Mouse (Mus musculus) olfactory bulb, adult 2 months (tissue): ENCODE results near the gene Ddx25. TPM values are rescaled to one million over a fixed set of nuclear protein-coding genes. Genes with fewer than 3 reads are reported as not detected.

ENCODE experiments used
- H3K27ac ChIP-seq: fragments of 200-500 bp; 2 replicates; pipeline ENCODE4 v1.5.1; 2012; ENCODE audit warnings: low read depth, low read length; ENCODE audit not compliant: insufficient read depth
- H3K4me1 ChIP-seq: fragments of 200-500 bp; 2 replicates; pipeline ENCODE4 v1.6.1; 2012; ENCODE audit warnings: low read length; ENCODE audit not compliant: control insufficient read depth, insufficient read depth
- H3K4me3 ChIP-seq: fragments of 200-500 bp; 2 replicates; pipeline ENCODE4 v1.5.1; 2012; ENCODE audit warnings: mild to moderate bottlenecking, low read depth, low read length, moderate library complexity; ENCODE audit not compliant: insufficient read depth
- CTCF ChIP-seq: fragments of 200-500 bp; IDR thresholded peaks from 2 replicates; pipeline ENCODE4 v1.5.1; 2012; ENCODE audit warnings: low read depth, mild to moderate bottlenecking, low read length, moderate library complexity; ENCODE audit not compliant: insufficient read depth
- POLR2A ChIP-seq: fragments of 200-500 bp; IDR thresholded peaks from 2 replicates; pipeline ENCODE4 v1.6.1; 2012; ENCODE audit warnings: mild to moderate bottlenecking, low read depth, low read length, moderate library complexity; ENCODE audit not compliant: insufficient read depth
- WGBS: fragments of 180-500 bp; shearing (Covaris S2); methylation state at CpG from one replicate; pipeline ENCODE4 v1.1.7; 2018; 5-methylcytosine and 5-hydroxymethylcytosine counted together
- polyA plus RNA-seq: library from polyadenylated mRNA; stranded (reverse); fragments of >200 nt; gene quantifications from 2 replicates; pipeline ENCODE4 v1.2.4, GENCODE M21; 2012; ENCODE audit warnings: low replicate concordance; ENCODE audit not compliant: missing spikeins, insufficient read depth, insufficient read length

The Ddx25 gene
- polyA plus RNA-seq, 1 experiment = not detected

GRCm38 (mm10) chr9:35544666-35545065, 13.7 kb downstream of the Ddx25 start:
- 76% methylated on average over 2 of the region's 2 CpGs for WGBS

GRCm38 (mm10) chr9:35543099-35543860, 15.0 kb downstream of the Ddx25 start:
- TF ChIP-seq POLR2A (no peak), CTCF (no peak)
- H3K4me1 ChIP-seq = no peaks in the 10 kb centered on the region
- whole genome bisulfite sequencing = 89% methylated on average over 14 of the region's 14 CpGs
- no peak overlapping the region for H3K4me3 ChIP-seq
- H3K27ac ChIP-seq = no peak overlapping the region

More at GRCm38 (mm10) chr9:35544666-35545065, 13.7 kb downstream of the Ddx25 start:
- H3K4me1 ChIP-seq = no peaks in the 10 kb centered on the region
- TF ChIP-seq CTCF (no peak), POLR2A (no peak)
- H3K27ac ChIP-seq = no peak overlapping the region
- no peak overlapping the region for H3K4me3 ChIP-seq

- no peaks in the 10 kb centered on the region for H3K4me1 ChIP-seq
- TF ChIP-seq POLR2A = no peak
- no peak for TF ChIP-seq CTCF
- no peak overlapping the region for H3K4me3 ChIP-seq
- 74% methylated on average over 6 of the region's 6 CpGs for WGBS
- no peak overlapping the region for H3K27ac ChIP-seq
These were observed 16.4 kb downstream of the Ddx25 start for GRCm38 (mm10) chr9:35541941-35542340.

GRCm38 (mm10) chr9:35541488-35541887, 16.8 kb downstream of the Ddx25 start:
- no peaks in the 10 kb centered on the region for H3K4me1 ChIP-seq
- no peak for TF ChIP-seq CTCF
- no peak for TF ChIP-seq POLR2A
- WGBS = 18% methylated on average over 6 of the region's 6 CpGs
- H3K27ac ChIP-seq = no peak overlapping the region
- H3K4me3 ChIP-seq = no peak overlapping the region

- TF ChIP-seq POLR2A = no peak
- TF ChIP-seq CTCF = no peak
- Histone ChIP-seq H3K4me1 (no peaks in the 10 kb centered on the region), H3K4me3 (no peak overlapping the region), H3K27ac (no peak overlapping the region)
- 90% methylated on average over 5 of the region's 5 CpGs for WGBS
These were observed 17.3 kb downstream of the Ddx25 start for GRCm38 (mm10) chr9:35541024-35541423.

- 78% methylated on average over 13 of the region's 13 CpGs for WGBS
- TF ChIP-seq CTCF (no peak), POLR2A (no peak)
These were observed 19.2 kb downstream of the Ddx25 start for GRCm38 (mm10) chr9:35539001-35539750.

DNA sequence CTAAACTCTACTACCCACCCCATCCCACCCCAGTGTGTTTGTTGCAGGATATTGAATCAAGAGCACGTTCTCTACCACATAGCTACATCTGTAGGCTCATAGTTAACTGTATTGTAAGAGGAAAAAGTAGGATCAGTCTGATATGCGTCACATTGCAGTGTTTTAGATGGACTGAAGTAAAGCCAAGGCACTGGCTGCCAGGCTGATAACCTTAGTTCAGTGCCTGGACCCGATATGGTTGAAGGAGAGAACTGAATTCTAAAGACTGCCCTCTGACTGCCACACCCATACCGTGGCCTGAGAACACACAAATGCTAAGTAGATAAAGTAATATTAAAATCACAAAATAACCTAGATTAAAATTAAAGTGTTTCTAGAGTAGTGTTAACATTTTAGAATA, 22.5 kb downstream of the Ddx25 start:
- 85% methylated on average over 4 of the region's 4 CpGs for WGBS
- Histone ChIP-seq H3K27ac (no peak overlapping the region), H3K4me1 (no peaks in the 10 kb centered on the region), H3K4me3 (no peak overlapping the region)
- no peak for TF ChIP-seq POLR2A
- TF ChIP-seq CTCF = no peak

More at GRCm38 (mm10) chr9:35539001-35539750, 19.2 kb downstream of the Ddx25 start:
- H3K4me3 ChIP-seq = no peak overlapping the region
- no peaks in the 10 kb centered on the region for H3K4me1 ChIP-seq
- no peak overlapping the region for H3K27ac ChIP-seq

- H3K4me1 ChIP-seq = no peaks in the 10 kb centered on the region
- TF ChIP-seq CTCF (0 out of 2 replicates have a peak, but pooled peaks have one; percentile 10), POLR2A (no peak)
- 16% methylated on average over 2 of the region's 2 CpGs for WGBS
- no peak overlapping the region for H3K27ac ChIP-seq
- no peak overlapping the region for H3K4me3 ChIP-seq
These were observed 23.2 kb downstream of the Ddx25 start for GRCm38 (mm10) chr9:35535110-35535509.

- TF ChIP-seq POLR2A = no peak
- TF ChIP-seq CTCF = no peak
- 71% methylated on average over 9 of the region's 9 CpGs for WGBS
- H3K4me1 ChIP-seq = no peaks in the 10 kb centered on the region
- H3K4me3 ChIP-seq = no peak overlapping the region
- H3K27ac ChIP-seq = no peak overlapping the region
These were observed 25.1 kb downstream of the Ddx25 start for GRCm38 (mm10) chr9:35533266-35533665.
